Mouse (Mus musculus): Measurements from ENCODE around the gene Aldh3b2.

- TF ChIP-seq POLR2A (IDR thresholded peaks at IDR 0.05; ENCODE audit: insufficient read length, low read depth) (no peak), TCF12 (IDR thresholded peaks at IDR 0.05; ENCODE audit: insufficient read depth, poor library complexity, severe bottlenecking) (no peak), MYOD1 (IDR thresholded peaks at IDR 0.05; ENCODE audit: control insufficient read depth in 1 of 3, insufficient read length in 2 of 3, low read depth in 2 of 3) (peak in 2 of 3 experiments; percentile 66 to 85), MYOG (IDR thresholded peaks at IDR 0.05; ENCODE audit: control insufficient read depth in 1 of 3, insufficient read depth in 1 of 3, insufficient read length in 2 of 3, low read depth in 2 of 3) (peak in 1 of 3 experiments; percentile 31), USF1 (IDR thresholded peaks at IDR 0.05; ENCODE audit: low read depth) (no peak)
Observed at GRCm38 (mm10) chr19:3958470-3958869, 13.7 kb upstream of the Aldh3b2 start, which contains the start of gene Aldh3b3.

Data from myocyte (in vitro differentiated cells).